Mouse (Mus musculus) liver, adult (tissue): ENCODE data around the gene Cldn7.

ENCODE experiments used
- GATA4 ChIP-seq: IDR thresholded peaks from 2 replicates; pipeline ENCODE4 v1.6.1; 2014; ENCODE audit warnings: mild to moderate bottlenecking, low read length; ENCODE audit not compliant: insufficient replicate concordance

Cldn7 gene

DNA sequence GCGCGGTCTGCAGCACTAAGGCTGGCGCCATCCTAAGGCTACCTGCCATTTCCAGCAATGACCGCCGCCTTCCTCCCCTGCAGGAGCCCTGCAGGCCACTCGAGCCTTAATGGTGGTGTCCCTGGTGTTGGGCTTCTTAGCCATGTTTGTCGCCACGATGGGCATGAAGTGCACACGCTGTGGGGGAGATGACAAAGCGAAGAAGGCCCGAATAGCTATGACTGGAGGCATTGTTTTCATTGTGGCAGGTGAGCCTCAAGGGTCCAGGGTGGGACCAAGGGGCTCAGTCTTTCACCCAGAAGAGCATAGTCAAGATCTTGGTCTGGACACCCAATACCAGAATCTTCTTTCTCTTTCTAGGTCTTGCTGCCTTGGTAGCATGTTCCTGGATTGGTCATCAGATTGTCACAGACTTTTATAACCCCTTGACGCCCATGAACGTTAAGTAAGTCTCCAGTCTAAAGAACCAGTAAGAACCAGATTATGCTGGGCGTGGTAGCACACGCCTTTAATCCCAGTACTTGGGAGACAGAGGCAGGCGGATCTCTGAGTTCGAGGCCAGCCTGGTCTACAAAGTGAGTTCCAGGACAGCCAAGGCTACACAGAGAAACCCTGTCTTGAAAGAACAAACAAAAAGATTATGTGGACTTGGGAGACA lies 2.4 kb downstream of the Cldn7 start:
- TF ChIP-seq GATA4, result no peak

DNA sequence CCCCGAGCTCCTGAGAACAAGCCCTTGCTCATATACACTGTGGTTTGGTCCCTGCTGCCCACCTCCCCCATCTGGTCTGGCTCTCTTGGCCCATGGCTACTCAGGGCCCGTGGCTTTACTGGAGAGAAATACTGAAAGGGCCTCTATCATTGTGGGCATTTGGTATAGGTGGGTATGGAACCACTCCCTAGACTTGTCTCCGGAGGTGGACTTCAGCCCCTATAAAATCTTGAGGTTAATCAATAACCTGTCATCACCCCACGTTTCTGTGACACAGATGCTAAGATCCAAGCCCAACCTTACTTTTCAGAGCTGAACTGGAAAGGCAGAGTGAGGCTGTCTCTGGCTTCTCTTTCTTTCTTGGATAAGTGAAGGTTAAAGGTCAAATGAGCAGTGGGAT lies 4.2 kb downstream of the Cldn7 start:
- TF ChIP-seq GATA4, result no peak

DNA sequence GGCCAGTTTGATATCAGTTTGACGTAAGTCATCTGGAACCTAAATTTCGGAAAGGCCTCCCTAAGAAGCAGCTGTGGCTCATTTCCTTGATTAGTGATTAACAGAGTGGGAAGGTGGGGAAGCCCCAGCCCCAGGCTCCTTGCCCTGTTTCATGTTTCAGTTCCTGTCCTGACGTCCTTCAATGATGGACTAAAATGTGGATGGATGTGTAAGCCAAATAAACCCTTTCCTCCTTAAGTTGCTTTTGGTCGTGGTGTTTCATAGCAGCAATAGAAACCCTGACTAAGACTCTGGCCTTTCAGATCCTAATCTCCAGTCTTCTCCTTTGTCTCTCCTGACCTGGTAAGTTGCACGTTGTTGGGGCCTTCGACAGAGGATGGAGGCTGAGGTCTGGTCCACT lies 5.6 kb downstream of the Cldn7 start:
- TF ChIP-seq GATA4, result no peak

DNA sequence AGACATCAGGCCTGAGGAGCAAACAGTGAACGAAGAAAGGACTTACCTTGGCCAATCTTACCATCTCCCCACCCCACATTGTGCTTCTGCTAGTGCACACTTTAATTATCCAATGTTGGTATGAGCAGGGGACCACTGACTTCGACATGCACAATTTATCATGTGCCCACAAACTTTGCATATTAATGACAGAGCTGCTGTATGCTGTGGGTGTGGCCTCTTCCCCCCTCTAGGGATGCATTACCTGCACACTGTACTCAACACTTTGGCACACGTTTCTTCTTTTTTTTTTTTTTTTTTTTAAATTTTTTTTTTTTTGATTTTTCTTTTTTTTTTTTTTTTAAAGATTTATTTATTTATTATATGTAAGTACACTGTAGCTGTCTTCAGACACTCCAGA lies 6.2 kb downstream of the Cldn7 start:
- no peak for TF ChIP-seq GATA4

DNA sequence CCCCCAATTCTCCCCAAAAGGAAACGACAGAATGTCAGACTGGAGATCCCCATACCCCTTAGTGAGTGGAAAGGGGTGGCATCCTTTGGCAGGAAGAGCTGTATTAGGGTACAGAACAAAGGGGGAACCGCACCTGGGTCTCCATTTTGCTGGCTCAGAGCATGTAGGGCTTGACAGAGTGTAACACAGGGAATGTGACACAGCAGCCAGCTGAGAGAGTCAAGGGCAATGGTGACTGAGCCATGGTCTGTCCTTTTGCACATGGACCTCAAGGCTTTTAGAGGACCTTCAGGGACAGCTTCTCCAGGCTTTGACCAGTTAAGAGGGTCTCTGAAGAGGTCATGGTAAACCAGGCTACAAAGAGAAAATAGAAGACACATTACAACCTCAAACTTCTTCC lies 10.3 kb downstream of the Cldn7 start:
- no peak for TF ChIP-seq GATA4

DNA sequence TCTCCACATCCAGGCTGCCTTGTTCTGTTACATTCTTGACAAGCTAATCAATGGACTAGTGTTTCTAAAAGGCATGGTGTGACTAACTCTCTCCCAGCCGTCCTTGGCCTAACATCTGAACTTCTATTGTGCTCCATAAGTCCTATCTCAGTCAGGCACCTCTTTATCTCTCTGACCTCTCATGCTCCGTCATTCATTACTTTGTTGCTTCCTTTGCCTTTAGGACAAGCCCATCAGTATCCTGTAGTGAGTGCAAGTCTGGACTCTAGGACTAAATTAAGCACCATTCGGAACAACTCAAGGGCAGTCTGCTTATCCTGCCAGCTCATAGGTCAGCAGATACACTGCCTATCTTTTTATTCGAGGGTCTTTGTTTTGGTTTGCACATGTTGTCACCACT lies 11.7 kb downstream of the Cldn7 start:
- TF ChIP-seq GATA4, result peak; percentile 99

DNA sequence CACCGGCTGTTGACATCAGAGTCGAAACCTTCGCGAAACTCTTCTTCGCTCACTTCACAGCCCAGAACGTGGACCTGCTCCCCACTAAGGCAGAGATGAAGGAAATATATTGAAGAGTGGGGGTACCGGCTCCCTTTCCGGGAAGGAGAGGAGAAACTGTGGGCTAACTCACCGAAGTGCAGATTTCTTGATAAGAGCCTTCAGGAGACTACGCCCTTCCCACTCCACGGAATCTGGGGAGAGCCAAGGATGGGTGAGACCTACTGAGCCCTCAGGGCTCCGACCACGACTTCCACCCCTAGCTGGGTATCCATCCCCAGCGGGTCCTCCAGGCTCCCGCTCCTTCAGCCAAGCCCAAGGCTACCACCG lies 15.2 kb downstream of the Cldn7 start:
- TF ChIP-seq GATA4, result no peak

DNA sequence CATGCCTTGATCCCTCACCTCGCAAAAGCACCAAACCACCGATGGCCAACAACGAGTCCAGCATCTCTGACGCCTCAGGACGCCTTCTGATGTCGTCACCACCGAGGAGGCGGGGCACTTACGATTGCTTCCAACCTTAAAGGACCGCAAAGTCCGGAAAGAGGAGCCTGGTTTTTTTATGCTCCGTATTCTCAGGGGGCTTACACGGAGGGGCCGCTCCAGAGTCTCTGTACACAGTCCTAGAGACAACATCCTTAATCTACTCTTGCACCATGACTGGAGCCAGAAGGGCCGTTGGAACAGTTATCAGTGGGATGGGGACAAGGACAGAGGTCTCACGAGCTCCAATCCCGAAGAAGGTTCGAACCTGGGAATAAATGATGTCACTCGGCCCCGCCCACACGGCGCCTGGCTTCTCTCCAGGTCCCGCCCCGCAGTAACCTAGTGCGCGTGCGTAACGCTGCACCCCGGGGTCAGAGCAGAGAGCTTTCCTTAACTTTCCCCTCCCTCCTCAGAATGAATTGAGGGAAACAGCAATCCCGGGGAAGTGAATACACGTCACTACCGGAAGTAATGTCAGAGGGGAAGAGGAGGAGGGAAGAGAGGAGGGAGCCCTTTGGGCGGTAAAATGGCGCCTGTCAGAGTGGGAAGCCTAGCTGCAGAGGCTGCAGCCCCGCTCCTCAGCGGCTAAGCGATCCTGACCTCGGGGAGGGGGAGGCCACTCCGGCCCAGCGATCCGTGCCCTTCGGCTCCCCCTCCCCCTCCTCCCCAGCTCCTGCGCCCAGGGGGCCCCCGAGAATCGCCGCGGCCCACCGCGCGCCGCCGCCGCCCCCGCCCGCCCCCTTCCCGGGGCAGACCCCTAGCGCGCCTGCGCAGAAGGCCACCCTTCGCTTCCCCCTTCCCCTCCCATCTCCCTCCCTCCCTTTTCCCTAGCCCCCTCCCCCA lies 15.9 kb downstream of the Cldn7 start:
- TF ChIP-seq GATA4, result peak; percentile 62; the same call in 1 of the 2 replicates

DNA sequence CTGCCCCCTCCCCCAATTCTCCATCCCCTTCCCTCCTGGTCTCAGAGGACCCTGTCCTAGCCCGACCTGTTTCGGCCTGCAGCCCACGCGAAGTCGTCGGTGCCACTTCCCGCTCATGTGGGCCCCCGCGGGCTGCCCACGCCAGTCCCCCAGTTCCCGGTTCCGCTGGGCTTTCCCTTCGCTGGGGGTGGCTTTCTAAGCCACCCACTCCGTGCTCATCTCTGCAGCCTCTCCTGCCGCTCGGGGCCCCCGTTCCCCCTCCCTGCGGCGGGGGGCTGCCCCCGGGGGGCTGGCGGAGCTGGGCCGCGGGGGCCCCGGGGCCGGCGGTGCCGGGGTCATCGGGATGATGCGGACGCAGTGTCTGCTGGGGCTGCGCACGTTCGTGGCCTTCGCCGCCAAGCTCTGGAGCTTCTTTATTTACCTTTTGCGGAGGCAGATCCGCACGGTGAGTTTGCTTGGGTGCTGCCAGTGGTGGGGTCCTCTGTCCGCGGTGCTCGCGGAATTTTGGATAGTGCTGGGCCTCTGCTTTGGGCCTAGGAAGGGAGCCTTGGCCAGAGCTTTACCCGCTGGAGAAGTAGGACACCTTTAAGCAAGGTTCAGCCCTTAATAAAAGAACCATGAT lies 16.7 kb downstream of the Cldn7 start, which contains the start of gene Ctdnep1:
Gene Ctdnep1, plus strand, starts transcription at position 16 of the 622 bp plus-strand sequence.
- no peak for TF ChIP-seq GATA4

DNA sequence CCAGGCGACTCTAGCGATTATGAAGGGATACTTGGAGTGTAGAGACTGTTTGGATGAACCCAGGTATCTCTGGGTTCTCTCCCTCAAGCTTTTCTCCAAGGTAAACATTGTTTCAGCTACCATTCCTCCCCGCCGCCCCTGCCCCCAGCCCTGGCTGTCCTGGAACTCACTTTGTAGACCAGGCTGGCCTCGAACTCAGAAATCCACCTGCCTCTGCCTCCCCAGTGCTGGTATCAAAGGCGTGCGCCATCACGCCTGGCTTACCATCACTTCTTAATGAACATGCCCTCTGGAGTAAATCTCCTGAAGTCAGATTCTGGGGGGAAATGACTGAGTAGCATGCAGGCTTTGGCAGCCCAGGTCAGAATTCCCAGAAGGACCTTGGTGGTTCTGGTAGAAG lies 17.6 kb downstream of the Cldn7 start, which contains the start of gene Elp5:
Gene Elp5, minus strand, starts transcription at position 293 of the 400 bp plus-strand sequence.
- no peak for TF ChIP-seq GATA4

DNA sequence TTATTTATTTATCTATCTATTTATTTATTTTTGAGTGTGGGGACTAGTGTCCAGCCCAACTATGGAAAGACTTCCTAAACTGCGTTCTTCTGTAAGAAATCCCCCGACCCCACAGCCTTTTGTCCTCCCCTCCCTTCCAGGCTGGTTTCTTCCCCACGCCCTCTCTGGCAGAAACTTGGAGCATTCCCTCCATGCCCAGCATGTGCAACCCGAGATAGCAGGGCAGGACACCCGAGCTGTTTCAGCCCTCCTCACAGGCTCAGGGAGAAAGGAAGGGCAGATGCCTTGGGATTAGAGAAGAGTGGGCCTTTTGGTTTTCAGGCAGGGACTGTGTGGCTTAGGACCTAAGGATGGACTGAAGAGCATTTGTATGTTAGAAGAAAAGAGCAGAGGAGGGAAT lies 18.3 kb downstream of the Cldn7 start:
- no peak for TF ChIP-seq GATA4

DNA sequence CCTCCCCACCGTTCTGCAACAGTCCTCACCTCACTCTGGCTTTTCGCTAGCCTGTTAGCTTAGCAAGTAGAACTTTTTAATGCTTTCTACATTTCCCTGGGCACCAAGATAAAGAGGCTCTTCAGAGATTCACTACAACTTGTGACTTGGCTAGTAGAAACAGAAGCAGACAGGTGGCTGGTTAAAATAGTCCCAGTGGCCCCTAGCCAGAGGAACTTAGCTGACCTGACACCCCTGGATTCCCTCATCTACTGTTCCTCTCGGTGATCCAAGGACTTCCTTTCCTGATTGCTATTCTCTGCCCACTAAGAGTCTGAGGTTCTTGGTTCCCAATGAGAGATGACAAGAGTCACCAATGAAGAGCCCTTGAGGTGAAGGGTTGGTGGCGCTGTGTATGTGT lies 18.8 kb downstream of the Cldn7 start:
- no peak for TF ChIP-seq GATA4

DNA sequence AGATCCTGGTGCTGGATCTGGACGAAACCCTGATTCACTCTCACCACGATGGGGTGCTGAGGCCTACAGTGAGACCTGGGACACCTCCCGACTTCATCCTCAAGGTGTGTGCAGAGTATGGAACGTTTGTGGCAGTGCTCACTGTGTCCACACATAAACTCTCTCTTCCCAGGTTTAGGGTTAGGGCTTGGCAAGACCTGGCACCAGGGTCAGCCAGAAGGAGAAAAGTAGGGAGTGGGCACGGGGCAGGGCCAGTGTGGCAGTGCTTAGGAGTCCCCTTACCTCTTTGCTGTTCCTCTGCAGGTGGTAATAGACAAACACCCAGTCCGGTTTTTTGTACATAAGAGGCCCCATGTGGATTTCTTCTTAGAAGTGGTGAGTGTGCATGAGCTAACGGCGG lies 19.9 kb downstream of the Cldn7 start:
- TF ChIP-seq GATA4, result no peak

DNA sequence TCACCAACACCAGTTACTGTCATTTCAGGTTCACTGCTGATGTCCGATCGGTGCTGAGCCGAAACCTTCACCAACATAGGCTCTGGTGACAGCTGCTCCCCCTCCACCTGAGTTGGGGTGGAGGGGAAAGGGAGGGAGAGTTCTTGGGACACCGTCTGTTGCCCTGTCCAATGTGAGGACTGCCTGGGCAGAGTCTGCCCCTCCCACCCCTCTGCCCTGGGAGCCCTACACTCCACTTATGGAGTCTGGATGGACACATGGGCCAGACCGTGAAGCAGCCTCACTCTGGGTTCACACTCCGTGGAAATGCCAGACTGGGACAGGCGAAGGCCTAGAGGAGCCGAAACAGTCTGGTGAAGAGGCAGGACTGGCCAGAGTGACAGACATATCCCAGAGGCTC lies 25.4 kb downstream of the Cldn7 start:
- TF ChIP-seq GATA4, result no peak

DNA sequence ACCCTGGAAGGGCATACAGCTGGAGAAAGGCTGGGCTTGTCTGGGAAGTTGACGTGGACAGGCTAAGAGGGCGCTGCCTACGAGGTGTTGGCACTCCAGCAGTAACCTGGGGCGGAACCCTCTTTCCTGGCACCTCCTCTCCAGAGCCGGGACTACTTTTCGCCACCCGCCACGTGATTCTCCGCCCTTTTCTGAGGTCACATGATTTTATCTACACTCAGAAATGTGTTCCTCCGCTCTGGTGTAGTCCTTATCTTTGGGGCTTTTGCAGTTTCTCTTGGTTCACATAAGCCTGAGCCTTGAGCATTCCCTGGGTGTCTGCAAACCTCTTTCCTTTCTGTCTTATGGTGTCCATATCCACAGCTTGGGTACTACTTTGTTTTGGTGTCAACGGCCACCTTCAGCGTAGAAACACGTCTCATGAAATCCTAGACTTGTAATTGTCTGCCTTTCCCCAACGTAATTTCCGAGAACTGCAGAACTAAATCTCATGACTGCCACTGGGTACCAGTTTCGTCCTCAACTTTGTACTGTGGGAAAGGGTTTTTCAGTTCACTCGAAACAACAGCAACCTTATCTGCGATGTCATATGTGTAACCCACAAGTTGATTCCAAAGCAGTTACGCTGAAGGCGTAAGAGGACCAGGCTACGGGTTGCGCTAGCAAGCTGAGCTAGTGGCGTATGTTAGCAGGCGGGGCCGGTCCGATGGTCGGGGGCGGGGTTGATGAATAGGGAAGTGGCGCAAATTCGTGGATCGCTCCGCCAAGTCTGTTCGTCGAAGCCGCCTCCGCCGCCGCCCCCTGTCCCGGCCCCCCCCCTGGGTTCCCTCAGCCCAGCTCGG lies 26.5 kb downstream of the Cldn7 start, which contains the start of gene Gabarap:
Gene Gabarap, plus strand, starts transcription at position 294 of the 842 bp plus-strand sequence.
- TF ChIP-seq GATA4, result peak; percentile 80; the same call in 1 of the 2 replicates
